Mouse (Mus musculus) CH12.LX (cell line): ENCODE data around the gene Lmntd2. TPM values are rescaled to one million over a fixed set of nuclear protein-coding genes. Genes with fewer than 3 reads are reported as not detected.

Experiments used
- DNase-seq: peaks from one replicate; pipeline ENCODE4 v3.0.0-alpha.2; 2013; ENCODE audit errors: extremely low read depth
- H3K27ac ChIP-seq: 2 replicates; pipeline ENCODE4 v1.5.1; 2012; ENCODE audit warnings: low read depth, mild to moderate bottlenecking, control low read depth, moderate library complexity; ENCODE audit not compliant: insufficient read depth
- H3K27me3 ChIP-seq: replicated peaks from 2 replicates; pipeline ENCODE3; 2012; ENCODE audit warnings: inconsistent platforms
- H3K36me3 ChIP-seq, 2 experiments: replicated peaks in 1 of 2; 2 replicates each; pipeline versions ENCODE3 to v1.6.1; 2012; ENCODE audit warnings: inconsistent platforms in 1 of 2, low read length in 1 of 2, mild to moderate bottlenecking in 1 of 2, mixed read lengths in 1 of 2, moderate library complexity in 1 of 2; ENCODE audit not compliant: control insufficient read depth in 1 of 2, insufficient read depth in 1 of 2
- H3K4me1 ChIP-seq, 2 experiments: 2 replicates each; pipeline ENCODE4 v1.6.1; 2012; ENCODE audit warnings: inconsistent platforms in 1 of 2, moderate library complexity in 1 of 2; ENCODE audit not compliant: insufficient read depth in 2 of 2, control insufficient read depth in 1 of 2
- H3K4me2 ChIP-seq: 2 replicates; pipeline ENCODE4 v1.6.1; 2012; ENCODE audit warnings: low read depth, mild to moderate bottlenecking, control low read depth; ENCODE audit not compliant: poor library complexity, insufficient read depth, severe bottlenecking
- H3K4me3 ChIP-seq, 3 experiments: fragments of 150-350 bp in 1 of 3; sonication (generic) in 1 of 3; replicated peaks in 1 of 3; 2 replicates each; pipeline versions ENCODE3 to v1.5.1; 2011 to 2012; ENCODE audit warnings: low read depth in 2 of 3, low read length in 2 of 3, mild to moderate bottlenecking in 2 of 3, moderate library complexity in 2 of 3, control low read depth in 1 of 3, improper control_type of control experiment in 1 of 3, inconsistent platforms in 1 of 3, mixed read lengths in 1 of 3; ENCODE audit not compliant: poor library complexity in 1 of 3
- H3K79me2 ChIP-seq: replicated peaks from 2 replicates; pipeline ENCODE4 v1.6.1; 2012; ENCODE audit warnings: mild to moderate bottlenecking, moderate library complexity; ENCODE audit not compliant: control insufficient read depth, poor library complexity, insufficient read depth, severe bottlenecking; ENCODE audit errors: extremely low read depth
- H3K9ac ChIP-seq: 2 replicates; pipeline ENCODE4 v1.6.1; 2012; ENCODE audit warnings: low read depth, mild to moderate bottlenecking, control low read depth, moderate library complexity; ENCODE audit not compliant: insufficient read depth
- H3K9me3 ChIP-seq: replicated peaks from 2 replicates; pipeline ENCODE3; 2012; ENCODE audit warnings: low read length, inconsistent platforms, mixed read lengths
- CTCF ChIP-seq, 2 experiments: IDR thresholded peaks in 1 of 2; conservative IDR thresholded peaks in 1 of 2; 2 replicates each; pipeline ENCODE4 v1.5.1; 2011 to 2012; ENCODE audit warnings: low read depth in 2 of 2, low read length in 2 of 2, improper control_type of control experiment in 1 of 2, inconsistent platforms in 1 of 2, mild to moderate bottlenecking in 1 of 2, moderate library complexity in 1 of 2
- ELF1 ChIP-seq: IDR thresholded peaks from 2 replicates; pipeline ENCODE4 v1.6.1; 2014; ENCODE audit warnings: low read depth, mild to moderate bottlenecking, inconsistent platforms, low read length, improper control_type of control experiment
- GABPA ChIP-seq: IDR thresholded peaks from 2 replicates; pipeline ENCODE4 v1.6.1; 2012; ENCODE audit warnings: low read depth, low read length, improper control_type of control experiment, inconsistent platforms; ENCODE audit not compliant: insufficient replicate concordance
- JUN ChIP-seq: IDR thresholded peaks from 2 replicates; pipeline ENCODE4 v1.6.1; 2011; ENCODE audit warnings: low read depth, mild to moderate bottlenecking, low read length, improper control_type of control experiment, moderate library complexity; ENCODE audit not compliant: insufficient read depth
- JUND ChIP-seq: conservative IDR thresholded peaks from 2 replicates; pipeline ENCODE4 v1.6.1; 2011; ENCODE audit warnings: low read depth, low read length, improper control_type of control experiment
- MEF2A ChIP-seq: IDR thresholded peaks from 2 replicates; pipeline ENCODE4 v1.6.1; 2014; ENCODE audit warnings: low read depth, mild to moderate bottlenecking, inconsistent platforms, low read length, improper control_type of control experiment, borderline replicate concordance
- NRF1 ChIP-seq: IDR thresholded peaks from 2 replicates; pipeline ENCODE4 v1.6.1; 2014; ENCODE audit warnings: low read depth, mild to moderate bottlenecking, inconsistent platforms, low read length, improper control_type of control experiment, moderate library complexity
- RAD21 ChIP-seq: IDR thresholded peaks from 2 replicates; pipeline ENCODE4 v1.6.1; 2011; ENCODE audit warnings: low read depth, mild to moderate bottlenecking, low read length, improper control_type of control experiment, moderate library complexity
- SIN3A ChIP-seq: IDR thresholded peaks from 2 replicates; pipeline ENCODE4 v1.6.1; 2012; ENCODE audit warnings: low read length, improper control_type of control experiment, inconsistent platforms
- UBTF ChIP-seq: IDR thresholded peaks from 2 replicates; pipeline ENCODE4 v1.6.1; 2012; ENCODE audit warnings: low read depth, mild to moderate bottlenecking, inconsistent platforms, low read length, improper control_type of control experiment, moderate library complexity
- USF1 ChIP-seq: IDR thresholded peaks from 2 replicates; pipeline ENCODE4 v1.6.1; 2014; ENCODE audit warnings: low read depth, mild to moderate bottlenecking, inconsistent platforms, low read length, improper control_type of control experiment
- dilution Hi-C: fragments of 300-500 bp; cut with MboI; formaldehyde crosslinking; loops from 2 replicates; pipeline ENCODE4 v1.14.3; 2020; ENCODE audit warnings: low sequenced_read_pairs; ENCODE audit not compliant: extremely low pct_unique_long_range_greater_than_20kb, extremely low pct_ligation_motif_present
- in situ Hi-C: fragments of 300-500 bp; cut with MboI; formaldehyde crosslinking; loops from 3 replicates; pipeline ENCODE4 v1.14.3; 2019; ENCODE audit warnings: low sequenced_read_pairs, low pct_ligation_motif_present, low pct_unique_long_range_greater_than_20kb, mixed read lengths
- polyA plus RNA-seq: library from polyadenylated mRNA; unstranded; fragments of >175 nt; gene quantifications from 2 replicates; pipeline ENCODE4 v1.2.1, GENCODE M21; 2012; ENCODE audit warnings: low read depth; ENCODE audit not compliant: insufficient read length
- total RNA-seq, 2 experiments: library from RNA; depleted of rRNA; stranded (reverse); fragments of 300-350 nt in 1 of 2; fragments of >200 nt in 1 of 2; gene quantifications; 2 replicates each; pipeline ENCODE4 v1.2.3; 2012 to 2014

The Lmntd2 gene
- total and polyA plus RNA-seq, 3 experiments: 0.89 to 1.1 (median 0.97) TPM

DNA sequence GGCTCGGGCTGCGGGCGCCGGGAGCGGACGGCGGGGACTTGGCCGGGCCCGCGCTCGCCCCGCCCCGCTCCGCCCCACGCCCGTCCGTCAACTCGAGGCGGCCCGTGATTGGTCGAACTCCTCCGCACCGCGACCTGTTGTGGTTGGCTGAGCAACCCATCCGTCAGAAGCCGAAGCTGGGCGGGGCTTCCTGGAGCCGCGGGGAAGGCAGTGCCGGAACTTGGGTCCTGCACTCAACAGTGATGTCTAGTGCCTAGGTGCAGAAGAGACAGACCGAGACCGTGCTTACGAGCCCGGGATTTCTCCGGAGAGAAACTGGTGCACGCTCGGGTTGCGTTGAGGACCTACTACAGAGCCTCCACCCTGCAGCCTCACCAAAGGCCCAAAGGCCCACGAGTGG lies 19.9 kb downstream of the Lmntd2 start, which contains the start of the genes Hras and Lrrc56 (continued):
- TF ChIP-seq SIN3A: no peak
- TF ChIP-seq JUND: no peak
- TF ChIP-seq UBTF: peak; percentile 14; the same call in 1 of the 2 replicates
- TF ChIP-seq USF1: no peak
- no peak for TF ChIP-seq CTCF (conservative IDR thresholded peaks at IDR 0.05 in 1 of 2, IDR thresholded peaks at IDR 0.05 in 1 of 2; ENCODE audit: low read depth in 2 of 2, low read length in 2 of 2)
- TF ChIP-seq MEF2A: 0 out of 2 replicates have a peak, but pooled peaks have one; percentile 13
- no peak for TF ChIP-seq RAD21

DNA sequence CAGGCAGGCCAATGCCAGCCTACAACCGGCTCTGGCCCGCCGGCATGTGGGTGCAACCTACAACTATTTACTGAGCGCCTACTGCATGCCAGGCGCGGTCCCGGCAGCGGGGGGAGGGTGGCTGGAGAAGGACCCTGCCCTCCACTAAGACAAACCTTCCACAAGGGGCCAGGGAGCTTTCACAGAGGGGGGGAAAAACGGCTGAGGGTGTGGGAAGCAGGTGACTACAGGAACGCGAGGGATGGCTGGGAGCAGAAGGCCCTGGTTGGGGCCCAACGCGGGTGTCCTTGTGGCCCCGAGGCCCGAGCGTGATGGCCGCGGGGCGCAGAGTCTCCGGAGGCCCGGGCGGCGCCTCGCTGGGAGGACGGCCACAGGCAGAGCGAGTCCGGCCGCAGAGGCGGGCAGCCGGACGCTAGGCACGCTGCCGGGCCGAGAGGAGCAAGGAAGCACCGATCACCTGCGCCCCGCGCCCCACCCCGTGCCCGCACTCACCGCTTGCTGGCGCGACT lies 20.5 kb downstream of the Lmntd2 start:
- dilution Hi-C loops (no loop called here), in situ Hi-C loops (no loop called here)
- peaks cover 6 to 18% of the 10 kb centered on the region in 2 experiments for H3K4me1 ChIP-seq
- H3K9me3 ChIP-seq: no peaks in the 10 kb centered on the region
- H3K27me3 ChIP-seq: no peaks in the 10 kb centered on the region
- TF ChIP-seq GABPA (no peak), UBTF (peak; percentile 58; the same call in 1 of the 2 replicates)
- peak overlapping the region; percentile 76 for H3K4me2 ChIP-seq
- DNase-seq: no peak
- no peak overlapping the region; the same call in 1 of the 2 replicates for H3K27ac ChIP-seq
- no peaks in the 10 kb centered on the region for H3K79me2 ChIP-seq
- peak overlapping the region; percentile 77 to 87 (median 85) for H3K4me3 ChIP-seq
- H3K36me3 ChIP-seq: peaks cover 31 to 41% of the 10 kb centered on the region in 2 experiments
- H3K9ac ChIP-seq: peak overlapping the region; percentile 79

DNA sequence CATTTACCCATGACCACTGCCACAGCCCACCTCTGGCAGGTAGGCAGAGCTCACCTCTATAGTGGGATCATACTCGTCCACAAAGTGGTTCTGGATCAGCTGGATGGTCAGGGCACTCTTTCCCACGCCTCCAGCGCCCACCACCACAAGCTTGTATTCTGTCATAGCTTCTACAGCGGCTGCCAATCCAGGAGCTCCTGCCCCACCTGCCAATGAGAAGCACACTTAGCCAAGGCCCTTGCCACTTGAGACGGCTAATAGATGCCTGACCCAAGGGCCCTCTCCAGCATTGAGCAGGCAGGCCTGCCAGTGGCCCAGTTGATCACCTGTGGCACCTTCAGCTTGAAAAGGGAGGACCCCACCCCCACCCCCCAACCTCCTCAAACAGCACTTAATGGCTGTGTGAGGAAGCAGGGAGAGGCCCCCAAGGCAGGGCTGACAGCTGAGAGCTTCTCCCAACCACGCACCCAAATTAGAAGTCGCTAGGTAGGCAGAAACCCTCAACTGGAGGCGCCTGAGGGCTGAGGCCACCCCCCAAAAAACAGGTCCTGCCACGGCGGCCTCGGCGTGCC lies 21.0 kb downstream of the Lmntd2 start:
- dilution Hi-C loops: no loop called here
- H3K27ac ChIP-seq: no peak overlapping the region; the same call in 1 of the 2 replicates
- H3K27me3 ChIP-seq: no peaks in the 10 kb centered on the region
- TF ChIP-seq NRF1 (no peak), JUN (no peak), JUND (no peak), SIN3A (peak; percentile 36; the same call in 1 of the 2 replicates), ELF1 (no peak), CTCF (conservative IDR thresholded peaks at IDR 0.05 in 1 of 2, IDR thresholded peaks at IDR 0.05 in 1 of 2; ENCODE audit: low read depth in 2 of 2, low read length in 2 of 2) (no peak)
- H3K4me1 ChIP-seq: peaks cover 6 to 18% of the 10 kb centered on the region in 2 experiments
- peak overlapping the region; percentile 79 for H3K9ac ChIP-seq
- in situ Hi-C loops: no loop called here
- peak overlapping the region; percentile 77 to 87 (median 85) for H3K4me3 ChIP-seq
- H3K79me2 ChIP-seq: no peaks in the 10 kb centered on the region
- DNase-seq: no peak
- H3K9me3 ChIP-seq: no peaks in the 10 kb centered on the region
- H3K36me3 ChIP-seq: peaks cover 31 to 41% of the 10 kb centered on the region in 2 experiments
- peak overlapping the region; percentile 76 for H3K4me2 ChIP-seq
